Mouse (Mus musculus) kidney, adult 9 months (tissue): Measurements from ENCODE around the gene 1700024P04Rik.
"Not testable (repeated sequence)": the region's sequence is repeated elsewhere in the genome, so short reads cannot be mapped to it uniquely, and the experiment has no call there.

Source experiments
- DNase-seq: peaks from one replicate; pipeline ENCODE4 v3.0.0; 2022

Gene 1700024P04Rik

GRCm38 (mm10) chr13:98984465-98984864 lies at the start of gene 1700024P04Rik:
Gene 1700024P04Rik, minus strand, starts transcription at chr13:98984565.
- DNase-seq, result no peak

GRCm38 (mm10) chr13:99031223-99032216 lies 47.2 kb upstream of the 1700024P04Rik start:
- DNase-seq, result no peak

GRCm38 (mm10) chr13:99030579-99031200 lies 46.3 kb upstream of the 1700024P04Rik start:
- DNase-seq, result no peak

GRCm38 (mm10) chr13:99025268-99025667 lies 40.9 kb upstream of the 1700024P04Rik start:
- DNase-seq, result peak; percentile 61

- no peak for DNase-seq
Observed at GRCm38 (mm10) chr13:99022036-99022435, 37.7 kb upstream of the 1700024P04Rik start.

- DNase-seq, result no peak
Observed at GRCm38 (mm10) chr13:99021181-99021580, 36.8 kb upstream of the 1700024P04Rik start.

- DNase-seq, result peak; percentile 65
Observed at GRCm38 (mm10) chr13:99019831-99020669, 35.7 kb upstream of the 1700024P04Rik start.

GRCm38 (mm10) chr13:99018526-99019201 lies 34.3 kb upstream of the 1700024P04Rik start:
- peak; percentile 55 for DNase-seq

GRCm38 (mm10) chr13:99016696-99017095 lies 32.3 kb upstream of the 1700024P04Rik start:
- no peak for DNase-seq

- DNase-seq, result peak; percentile 81
Observed at GRCm38 (mm10) chr13:99012891-99013290, 28.5 kb upstream of the 1700024P04Rik start.

- no peak for DNase-seq
Observed at GRCm38 (mm10) chr13:99008013-99008412, 23.6 kb upstream of the 1700024P04Rik start.

GRCm38 (mm10) chr13:99006389-99007099 lies 22.2 kb upstream of the 1700024P04Rik start:
- peak; percentile 43 for DNase-seq

- not testable (repeated sequence) for DNase-seq
Observed at GRCm38 (mm10) chr13:99001652-99002051, 17.3 kb upstream of the 1700024P04Rik start.

- DNase-seq, result no peak
Observed at GRCm38 (mm10) chr13:98997025-98997424, 12.7 kb upstream of the 1700024P04Rik start.

- DNase-seq, result no peak
Observed at GRCm38 (mm10) chr13:98977070-98977785, 7.1 kb downstream of the 1700024P04Rik start.

GRCm38 (mm10) chr13:98976022-98976421 lies 8.3 kb downstream of the 1700024P04Rik start:
- peak; percentile 16 for DNase-seq

- no peak for DNase-seq
Observed at GRCm38 (mm10) chr13:98972090-98972489, 12.3 kb downstream of the 1700024P04Rik start.

- peak; percentile 19 for DNase-seq
Observed at GRCm38 (mm10) chr13:98971641-98972040, 12.7 kb downstream of the 1700024P04Rik start.

GRCm38 (mm10) chr13:98968517-98968916 lies 15.8 kb downstream of the 1700024P04Rik start:
- DNase-seq, result no peak

GRCm38 (mm10) chr13:98967942-98968341 lies 16.4 kb downstream of the 1700024P04Rik start:
- DNase-seq, result no peak

- no peak for DNase-seq
Observed at GRCm38 (mm10) chr13:98966583-98966982, 17.8 kb downstream of the 1700024P04Rik start.
